Mouse (Mus musculus): ENCODE results near the gene Ovol1. TPM values are rescaled to one million over a fixed set of nuclear protein-coding genes. Genes with fewer than 3 reads are reported as not detected.

The Ovol1 gene
- polyA plus RNA-seq, 1 experiment from 2014 or later: 0.62 TPM

- Histone ChIP-seq H3K27me3 (ENCODE audit: control insufficient read depth, insufficient read depth, low read length) (no peaks in the 10 kb centered on the region), H3K4me3 (ENCODE audit: low read depth, low read length) (no peak overlapping the region), H3K4me2 (ENCODE audit: low read depth, low read length) (no peak overlapping the region), H3K9me3 (replicated peaks; ENCODE audit: control insufficient read depth, low read length) (no peaks in the 10 kb centered on the region), H3K36me3 (replicated peaks; ENCODE audit: control insufficient read depth, insufficient read depth, low read depth, low read length) (no peaks in the 10 kb centered on the region), H3K9ac (replicated peaks; ENCODE audit: low read length) (no peak overlapping the region), H3K4me1 (ENCODE audit: control insufficient read depth, insufficient read depth, low read length) (no peaks in the 10 kb centered on the region), H3K27ac (replicated peaks; ENCODE audit: low read depth, low read length) (no peak overlapping the region)
- no peak for DNase-seq (ENCODE audit: low spot score)
- ATAC-seq (replicated peaks; ENCODE audit: insufficient number of reproducible peaks, low FRiP score, low TSS enrichment, low read depth): no peak
- 82% methylated on average over 12 of the region's 12 CpGs for WGBS
Observed at GRCm38 (mm10) chr19:5512091-5513004, 48.1 kb downstream of the Ovol1 start.

- no peaks in the 10 kb centered on the region for H3K36me3 ChIP-seq (replicated peaks; ENCODE audit: control insufficient read depth, insufficient read depth, low read depth, low read length)
- no peak overlapping the region for H3K27ac ChIP-seq (replicated peaks; ENCODE audit: low read depth, low read length)
- 47% methylated on average over 14 of the region's 15 CpGs for WGBS
- ATAC-seq (replicated peaks; ENCODE audit: insufficient number of reproducible peaks, low FRiP score, low TSS enrichment, low read depth): no peak
- no peak for DNase-seq (ENCODE audit: low spot score)
- H3K4me3 ChIP-seq (ENCODE audit: low read depth, low read length): peak overlapping the region; percentile 34
- H3K4me2 ChIP-seq (ENCODE audit: low read depth, low read length): peak overlapping the region; percentile 69
- H3K4me1 ChIP-seq (ENCODE audit: control insufficient read depth, insufficient read depth, low read length): no peaks in the 10 kb centered on the region
- peak overlapping the region; percentile 55 for H3K9ac ChIP-seq (replicated peaks; ENCODE audit: low read length)
- no peaks in the 10 kb centered on the region for H3K9me3 ChIP-seq (replicated peaks; ENCODE audit: control insufficient read depth, low read length)
- no peaks in the 10 kb centered on the region for H3K27me3 ChIP-seq (ENCODE audit: control insufficient read depth, insufficient read depth, low read length)
Observed at GRCm38 (mm10) chr19:5511074-5511632, 49.3 kb downstream of the Ovol1 start.

GRCm38 (mm10) chr19:5510031-5511026 is 50.1 kb downstream of the Ovol1 start, which contains the start of gene Snx32:
Snx32 (minus strand) TSS chr19:5510538.
- DNase-seq (ENCODE audit: low spot score) (peak; percentile 96), ATAC-seq (replicated peaks; ENCODE audit: insufficient number of reproducible peaks, low FRiP score, low TSS enrichment, low read depth) (peak; percentile 99)
- Histone ChIP-seq H3K9me3 (replicated peaks; ENCODE audit: control insufficient read depth, low read length) (no peaks in the 10 kb centered on the region), H3K4me3 (ENCODE audit: low read depth, low read length) (peak within 1 kb of the TSS; percentile 34), H3K27me3 (ENCODE audit: control insufficient read depth, insufficient read depth, low read length) (no peaks in the 10 kb centered on the region), H3K9ac (replicated peaks; ENCODE audit: low read length) (peak within 1 kb of the TSS; percentile 55), H3K36me3 (replicated peaks; ENCODE audit: control insufficient read depth, insufficient read depth, low read depth, low read length) (no peaks in the 10 kb centered on the region), H3K4me1 (ENCODE audit: control insufficient read depth, insufficient read depth, low read length) (no peaks in the 10 kb centered on the region), H3K27ac (replicated peaks; ENCODE audit: low read depth, low read length) (no peak within 1 kb of the TSS), H3K4me2 (ENCODE audit: low read depth, low read length) (peak within 1 kb of the TSS; percentile 69)
- 2% methylated on average over 47 of the region's 47 CpGs for WGBS

GRCm38 (mm10) chr19:5503687-5504086 is 56.8 kb downstream of the Ovol1 start, which contains the start of gene 1700020D05Rik:
1700020D05Rik (minus strand) TSS chr19:5503787.
- Histone ChIP-seq H3K27me3 (ENCODE audit: control insufficient read depth, insufficient read depth, low read length) (no peaks in the 10 kb centered on the region), H3K9me3 (replicated peaks; ENCODE audit: control insufficient read depth, low read length) (no peaks in the 10 kb centered on the region), H3K4me1 (ENCODE audit: control insufficient read depth, insufficient read depth, low read length) (no peaks in the 10 kb centered on the region), H3K4me3 (ENCODE audit: low read depth, low read length) (no peak within 1 kb of the TSS), H3K36me3 (replicated peaks; ENCODE audit: control insufficient read depth, insufficient read depth, low read depth, low read length) (no peaks in the 10 kb centered on the region), H3K27ac (replicated peaks; ENCODE audit: low read depth, low read length) (no peak within 1 kb of the TSS), H3K9ac (replicated peaks; ENCODE audit: low read length) (no peak within 1 kb of the TSS), H3K4me2 (ENCODE audit: low read depth, low read length) (no peak within 1 kb of the TSS)
- WGBS: 42% methylated on average over 17 of the region's 17 CpGs
- ATAC-seq (replicated peaks; ENCODE audit: insufficient number of reproducible peaks, low FRiP score, low TSS enrichment, low read depth) (no peak), DNase-seq (ENCODE audit: low spot score) (no peak)

GRCm38 (mm10) chr19:5500330-5500875 is 60.0 kb downstream of the Ovol1 start:
- H3K9me3 ChIP-seq (replicated peaks; ENCODE audit: control insufficient read depth, low read length): no peaks in the 10 kb centered on the region
- H3K36me3 ChIP-seq (replicated peaks; ENCODE audit: control insufficient read depth, insufficient read depth, low read depth, low read length): no peaks in the 10 kb centered on the region; the same call in none of the 2 replicates
- no peaks in the 10 kb centered on the region for H3K4me1 ChIP-seq (ENCODE audit: control insufficient read depth, insufficient read depth, low read length)
- no peak for ATAC-seq (replicated peaks; ENCODE audit: insufficient number of reproducible peaks, low FRiP score, low TSS enrichment, low read depth)
- no peak overlapping the region for H3K4me3 ChIP-seq (ENCODE audit: low read depth, low read length)
- no peak overlapping the region for H3K27ac ChIP-seq (replicated peaks; ENCODE audit: low read depth, low read length)
- H3K27me3 ChIP-seq (ENCODE audit: control insufficient read depth, insufficient read depth, low read length): no peaks in the 10 kb centered on the region
- H3K4me2 ChIP-seq (ENCODE audit: low read depth, low read length): no peak overlapping the region
- H3K9ac ChIP-seq (replicated peaks; ENCODE audit: low read length): no peak overlapping the region
- WGBS: 88% methylated on average over 2 of the region's 2 CpGs
- DNase-seq (ENCODE audit: low spot score): no peak

Other genes starting within 250 kb of the Ovol1 start
- not detected in 2 replicates for gene Catsper1, start 224.9 kb downstream of the Ovol1 start, polyA plus RNA-seq (2014; fragmentation: Nextera tagmentation; extraction: Ambion mirVana)
- 0.69 and 1.3 TPM in 2 replicates for gene Cst6, start 211.1 kb downstream of the Ovol1 start, polyA plus RNA-seq (2014; fragmentation: Nextera tagmentation; extraction: Ambion mirVana)
- 58.2 and 63.7 TPM in 2 replicates for gene Eif1ad, start 193.9 kb downstream of the Ovol1 start, polyA plus RNA-seq (2014; fragmentation: Nextera tagmentation; extraction: Ambion mirVana)
- gene Banf1, start 193.5 kb downstream of the Ovol1 start, polyA plus RNA-seq (2014; fragmentation: Nextera tagmentation; extraction: Ambion mirVana): 464 and 487 TPM in 2 replicates
- 72.9 and 76.1 TPM in 2 replicates for gene Sart1, start 171.9 kb downstream of the Ovol1 start, polyA plus RNA-seq (2014; fragmentation: Nextera tagmentation; extraction: Ambion mirVana)
- 0.15 and 0.36 TPM in 2 replicates for gene Tsga10ip, start 158.1 kb downstream of the Ovol1 start, polyA plus RNA-seq (2014; fragmentation: Nextera tagmentation; extraction: Ambion mirVana)
- 204 and 213 TPM in 2 replicates for gene Drap1, start 135.7 kb downstream of the Ovol1 start, polyA plus RNA-seq (2014; fragmentation: Nextera tagmentation; extraction: Ambion mirVana)
- 33.2 and 36.7 TPM in 2 replicates for gene AI837181, start 135.5 kb downstream of the Ovol1 start, polyA plus RNA-seq (2014; fragmentation: Nextera tagmentation; extraction: Ambion mirVana)
- not detected in 2 replicates for gene Fosl1, start 113.1 kb downstream of the Ovol1 start, polyA plus RNA-seq (2014; fragmentation: Nextera tagmentation; extraction: Ambion mirVana)
- gene Ccdc85b, start 102.8 kb downstream of the Ovol1 start, polyA plus RNA-seq (2014; fragmentation: Nextera tagmentation; extraction: Ambion mirVana): 7.5 and 7.8 TPM in 2 replicates
- gene Fibp, start 100.0 kb downstream of the Ovol1 start, polyA plus RNA-seq (2014; fragmentation: Nextera tagmentation; extraction: Ambion mirVana): 105 and 115 TPM in 2 replicates
- gene Ctsw, start 92.1 kb downstream of the Ovol1 start, polyA plus RNA-seq (2014; fragmentation: Nextera tagmentation; extraction: Ambion mirVana): 1.1 and 1.4 TPM in 2 replicates
- gene Efemp2, start 86.7 kb downstream of the Ovol1 start, polyA plus RNA-seq (2014; fragmentation: Nextera tagmentation; extraction: Ambion mirVana): 80.9 and 91.9 TPM in 2 replicates
- 29.6 and 39.2 TPM in 2 replicates for gene Mus81, start 72.2 kb downstream of the Ovol1 start, polyA plus RNA-seq (2014; fragmentation: Nextera tagmentation; extraction: Ambion mirVana)
- gene Cfl1, start 70.2 kb downstream of the Ovol1 start, polyA plus RNA-seq (2014; fragmentation: Nextera tagmentation; extraction: Ambion mirVana): 3,308 and 3,397 TPM in 2 replicates
- gene 1700020D05Rik, start 56.9 kb downstream of the Ovol1 start, polyA plus RNA-seq (2014; fragmentation: Nextera tagmentation; extraction: Ambion mirVana): not detected in 2 replicates
- gene Snx32, start 50.1 kb downstream of the Ovol1 start, polyA plus RNA-seq (2014; fragmentation: Nextera tagmentation; extraction: Ambion mirVana): 8.7 and 9.8 TPM in 2 replicates
- gene Ap5b1, start 7.4 kb upstream of the Ovol1 start, polyA plus RNA-seq (2014; fragmentation: Nextera tagmentation; extraction: Ambion mirVana): 1.7 and 2.1 TPM in 2 replicates
- gene Rnaseh2c, start 41.2 kb upstream of the Ovol1 start, polyA plus RNA-seq (2014; fragmentation: Nextera tagmentation; extraction: Ambion mirVana): 156 and 157 TPM in 2 replicates
- 28.9 and 32.2 TPM in 2 replicates for gene Kat5, start 49.6 kb upstream of the Ovol1 start, polyA plus RNA-seq (2014; fragmentation: Nextera tagmentation; extraction: Ambion mirVana)
- 37.0 and 39.1 TPM in 2 replicates for gene Rela, start 76.8 kb upstream of the Ovol1 start, polyA plus RNA-seq (2014; fragmentation: Nextera tagmentation; extraction: Ambion mirVana)
- gene Sipa1, start 103.1 kb upstream of the Ovol1 start, polyA plus RNA-seq (2014; fragmentation: Nextera tagmentation; extraction: Ambion mirVana): 12.4 and 13.2 TPM in 2 replicates
- gene Map3k11, start 128.1 kb upstream of the Ovol1 start, polyA plus RNA-seq (2014; fragmentation: Nextera tagmentation; extraction: Ambion mirVana): 13.1 and 14.6 TPM in 2 replicates
- gene Pcnx3, start 128.3 kb upstream of the Ovol1 start, polyA plus RNA-seq (2014; fragmentation: Nextera tagmentation; extraction: Ambion mirVana): 17.5 and 22.0 TPM in 2 replicates
- not detected in 2 replicates for gene Kcnk7, start 143.7 kb upstream of the Ovol1 start, polyA plus RNA-seq (2014; fragmentation: Nextera tagmentation; extraction: Ambion mirVana)
- gene Ehbp1l1, start 165.7 kb upstream of the Ovol1 start, polyA plus RNA-seq (2014; fragmentation: Nextera tagmentation; extraction: Ambion mirVana): 4.5 and 5.5 TPM in 2 replicates
- 137 and 151 TPM in 2 replicates for gene Fam89b, start 169.0 kb upstream of the Ovol1 start, polyA plus RNA-seq (2014; fragmentation: Nextera tagmentation; extraction: Ambion mirVana)
- 5.9 and 9.5 TPM in 2 replicates for gene Ltbp3, start 180.3 kb upstream of the Ovol1 start, polyA plus RNA-seq (2014; fragmentation: Nextera tagmentation; extraction: Ambion mirVana)
- gene Scyl1, start 210.8 kb upstream of the Ovol1 start, polyA plus RNA-seq (2014; fragmentation: Nextera tagmentation; extraction: Ambion mirVana): 53.9 and 55.0 TPM in 2 replicates

Measured in embryonic facial prominence, embryonic 11.5 days (tissue).